Mouse (Mus musculus): ENCODE measurements around the gene Lipa.

Lipa gene

DNA sequence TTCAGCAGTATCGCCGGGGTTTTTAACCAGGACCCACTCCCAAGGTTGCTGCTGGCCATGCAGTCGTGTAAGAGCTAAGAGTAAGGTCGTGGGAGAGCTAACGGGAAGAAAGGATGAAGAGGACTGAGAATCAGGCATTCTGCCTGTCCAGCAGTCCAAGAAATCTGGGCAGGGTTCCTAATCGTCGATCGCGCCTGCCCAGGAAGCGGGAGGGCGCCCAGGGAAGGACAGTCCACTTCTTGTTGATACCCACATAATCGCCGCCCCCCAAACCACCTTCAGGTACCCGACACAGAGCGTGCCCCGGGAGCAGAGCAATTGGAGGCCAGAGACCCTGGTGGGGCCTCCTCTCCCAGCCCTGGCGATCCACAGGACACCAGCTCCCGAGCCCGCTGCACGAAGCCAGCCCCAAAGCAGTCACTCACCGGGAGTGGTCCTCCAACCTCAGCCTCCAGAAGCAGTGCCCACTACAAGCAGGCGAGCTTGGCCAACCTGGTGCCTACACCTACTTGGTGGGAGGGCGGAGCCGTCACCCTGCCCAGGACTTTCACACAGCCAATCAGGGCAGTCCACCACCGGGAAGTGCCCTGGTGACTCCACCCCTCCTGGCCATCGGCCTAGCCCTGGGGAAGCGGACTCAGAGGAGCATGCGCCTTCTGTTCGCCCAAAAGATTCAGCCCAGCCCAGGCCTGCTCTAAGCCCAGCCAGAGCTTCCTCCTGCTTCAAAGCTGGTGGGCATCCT, at the start of gene Lipa:
Lipa (minus strand) TSS at position 534 of the 742 bp plus-strand sequence.
- in situ Hi-C loops (cut with MseI, MboI) = no loop called here

- in situ Hi-C loops (cut with MseI, MboI) = no loop called here
Measured at GRCm38 (mm10) chr19:34573650-34574049, 46.4 kb upstream of the Lipa start.

GRCm38 (mm10) chr19:34571080-34571479, 43.8 kb upstream of the Lipa start:
- in situ Hi-C loops (cut with MseI, MboI) = no loop called here

- in situ Hi-C loops (cut with MseI, MboI) = no loop called here
Measured at GRCm38 (mm10) chr19:34569896-34570476, 42.7 kb upstream of the Lipa start.

DNA sequence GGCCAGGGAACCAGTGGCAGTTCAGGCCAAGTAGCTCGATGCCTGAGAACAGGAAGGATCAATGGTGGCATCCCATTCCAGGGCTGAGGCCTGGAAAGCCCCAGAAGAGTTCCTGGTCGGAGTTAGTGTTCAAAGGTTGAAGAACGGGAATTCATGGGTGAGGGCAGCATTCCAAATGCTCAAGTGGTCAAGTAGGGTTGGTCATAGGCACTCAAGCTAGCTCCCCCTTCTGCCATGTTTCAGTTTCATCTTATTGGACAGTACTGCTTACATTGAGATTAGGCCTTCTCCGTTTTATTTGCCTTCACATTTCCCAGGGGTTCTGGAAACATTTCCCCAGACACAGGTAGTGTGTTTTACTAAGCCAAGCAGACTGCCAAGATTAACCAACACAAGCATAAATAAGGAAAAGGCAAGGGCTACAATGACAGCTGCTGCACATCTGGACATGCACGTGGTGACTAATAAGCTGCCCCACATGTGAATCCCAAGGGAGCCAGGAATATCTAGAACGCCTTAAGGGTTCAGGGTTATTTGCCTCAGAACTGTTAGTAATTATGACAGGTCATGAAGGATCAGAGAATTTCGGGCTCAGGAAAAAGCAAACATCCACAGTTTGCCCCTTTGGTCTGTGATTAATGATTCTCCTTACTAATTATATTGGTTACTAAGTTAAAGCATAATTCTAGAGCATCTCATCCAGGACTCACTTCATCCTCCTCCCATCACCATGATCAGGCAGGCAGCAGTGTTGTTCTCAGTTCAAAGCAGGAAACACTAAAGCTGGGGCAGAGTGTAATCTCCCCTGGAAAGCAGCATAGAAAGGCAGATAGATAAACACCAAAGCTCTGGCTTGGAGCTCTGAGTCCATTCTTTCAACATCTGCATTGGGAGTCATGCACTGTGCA, 42.0 kb upstream of the Lipa start:
- in situ Hi-C loops (cut with MseI, MboI) = no loop called here

DNA sequence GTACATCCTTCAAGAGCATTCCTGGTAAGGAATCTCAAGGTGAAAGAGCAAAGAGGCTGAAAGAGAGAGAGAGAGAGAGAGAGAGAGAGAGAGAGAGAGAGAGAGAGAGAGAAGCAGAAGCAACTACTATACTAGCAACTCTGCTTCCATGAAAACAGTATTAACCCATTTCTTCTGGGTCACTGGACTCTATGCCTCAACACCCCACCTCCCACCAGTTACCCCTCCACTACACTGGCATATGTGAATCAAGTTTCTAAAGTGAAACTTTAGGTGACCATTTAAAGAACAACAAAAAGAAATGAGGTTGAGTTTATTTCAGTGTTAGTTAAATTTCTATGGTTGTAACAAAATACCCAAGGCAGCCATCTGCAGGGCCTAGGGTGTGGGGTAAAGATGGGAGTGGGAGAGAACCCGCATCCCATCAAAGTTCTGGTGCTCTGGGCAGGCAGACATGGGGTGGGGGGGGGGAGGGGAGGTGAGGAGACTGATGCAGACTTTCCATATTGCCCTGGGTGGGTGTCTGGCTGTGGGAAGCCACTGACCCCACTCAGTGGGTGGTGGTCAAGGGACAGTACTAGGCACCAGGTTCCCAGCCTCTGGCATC, 39.0 kb upstream of the Lipa start:
- in situ Hi-C loops (cut with MseI, MboI) = no loop called here

- in situ Hi-C loops (cut with MseI, MboI) = no loop called here
Measured at GRCm38 (mm10) chr19:34562556-34562955, 35.3 kb upstream of the Lipa start.

DNA sequence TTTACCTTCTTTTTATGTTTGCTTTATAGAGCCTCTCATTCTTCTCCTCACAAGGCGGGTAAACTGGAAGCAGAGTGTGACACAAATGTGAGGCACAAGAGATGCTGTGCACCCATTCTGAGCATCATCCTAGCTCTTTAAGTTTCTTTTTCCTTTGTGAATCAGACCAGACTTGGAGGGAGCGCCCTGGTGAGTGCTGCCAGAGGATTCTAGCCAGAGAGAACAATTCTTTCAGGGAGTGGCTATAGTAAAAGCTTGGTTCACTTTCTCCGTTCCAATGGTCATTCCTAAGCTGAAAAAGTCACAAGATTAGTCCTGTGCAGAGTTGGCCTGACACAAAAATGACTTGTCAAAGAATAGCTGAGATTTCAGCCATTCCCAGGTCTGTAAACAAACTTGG, 29.3 kb upstream of the Lipa start:
- in situ Hi-C loops (cut with MseI, MboI) = no loop called here

DNA sequence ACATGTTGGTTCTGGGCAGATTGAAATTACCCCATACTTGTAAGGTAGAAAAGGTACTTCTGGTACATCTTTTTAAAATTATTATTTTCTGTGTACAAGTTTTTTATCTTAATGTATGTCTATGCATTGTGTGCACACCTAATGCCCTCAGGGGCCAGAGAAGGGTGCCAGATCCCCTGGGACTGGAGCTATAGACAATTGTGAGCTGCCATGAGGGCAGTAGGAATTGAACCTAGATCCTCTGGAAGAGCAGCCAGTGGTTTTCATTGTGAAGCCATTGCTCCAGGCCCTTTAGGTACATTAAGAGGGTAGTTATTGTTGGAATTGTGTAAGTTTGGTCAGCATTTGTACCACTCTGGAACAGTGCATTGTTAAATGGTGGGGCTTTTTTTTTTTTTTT, 26.8 kb upstream of the Lipa start:
- in situ Hi-C loops (cut with MseI, MboI) = no loop called here

DNA sequence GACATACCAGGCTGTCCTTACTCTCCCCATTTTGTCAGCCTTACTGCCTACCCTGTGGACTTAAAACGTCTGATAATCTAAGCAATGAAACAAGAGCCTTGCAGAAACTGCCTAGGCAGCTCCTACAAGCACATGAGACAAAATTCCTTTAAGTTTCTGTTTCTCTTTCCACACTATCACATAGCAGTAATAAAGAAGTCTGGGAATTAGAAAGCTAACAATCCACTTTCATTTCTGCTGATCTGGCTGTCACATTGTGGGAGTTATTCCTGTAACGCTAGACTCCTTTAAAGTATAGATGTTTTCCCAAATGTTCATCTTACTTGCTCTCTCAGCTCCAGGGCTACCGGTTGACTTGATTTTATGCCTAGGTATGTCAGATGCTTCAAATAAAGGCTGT, 26.2 kb upstream of the Lipa start:
- in situ Hi-C loops (cut with MseI, MboI) = no loop called here

DNA sequence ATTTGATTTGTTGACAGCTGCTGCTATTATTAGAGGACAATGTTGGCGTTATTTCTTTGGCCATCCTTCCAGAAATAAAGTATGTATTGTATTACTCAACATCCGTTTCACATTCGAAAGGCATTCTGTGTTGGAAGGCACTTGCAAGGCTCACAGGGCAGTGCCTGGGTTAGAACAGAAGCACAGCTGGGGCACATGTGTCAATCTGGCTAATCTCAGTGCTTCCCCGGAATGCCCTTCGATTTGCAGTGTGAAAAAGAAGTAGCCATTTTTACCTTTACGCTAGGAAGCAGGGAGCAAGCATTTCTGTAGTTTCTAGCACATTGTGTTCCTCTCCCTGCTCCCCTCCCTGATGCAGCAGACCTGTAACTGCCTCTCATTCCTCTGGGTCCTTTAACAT, 25.7 kb upstream of the Lipa start:
- in situ Hi-C loops (cut with MseI, MboI) = no loop called here

GRCm38 (mm10) chr19:34551981-34552380, 24.7 kb upstream of the Lipa start:
- in situ Hi-C loops (cut with MseI, MboI) = no loop called here

DNA sequence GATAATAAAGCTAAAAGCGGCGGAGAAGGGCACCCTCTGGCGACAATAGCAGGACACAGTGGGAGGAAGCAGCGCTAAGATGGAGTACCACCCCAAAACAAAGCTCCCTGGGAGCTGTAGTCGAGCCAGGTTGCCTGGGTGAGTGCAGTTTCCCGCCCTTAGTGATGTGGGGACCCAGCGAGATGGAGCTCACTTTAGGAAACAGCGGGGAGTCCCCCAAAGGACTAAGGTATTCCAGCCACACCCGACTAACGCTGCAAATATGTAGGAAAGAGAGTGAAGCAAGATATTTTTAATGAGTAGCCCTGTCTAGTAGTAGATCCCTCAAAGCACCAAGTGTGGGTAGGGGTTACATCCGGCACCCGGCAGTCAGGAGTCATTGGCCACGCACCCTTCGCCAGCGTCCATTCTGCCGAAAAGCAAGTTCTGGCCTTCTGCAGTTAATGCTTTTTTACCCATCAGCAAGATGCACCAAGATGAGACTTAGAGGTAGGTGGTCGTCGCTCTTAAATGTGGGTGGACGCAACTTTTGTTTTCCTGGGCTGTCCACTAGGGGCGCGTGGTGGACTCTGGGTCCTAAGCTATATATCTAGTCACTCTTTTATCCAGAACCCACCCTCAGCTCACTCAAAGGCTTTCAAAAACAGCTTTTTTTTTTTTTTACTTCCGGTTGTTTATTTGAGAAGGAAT, 23.4 kb upstream of the Lipa start, which contains the start of gene Ifit2:
Ifit2 (plus strand) TSS at position 161 of the 690 bp plus-strand sequence.
- in situ Hi-C loops (cut with MseI, MboI) = no loop called here

DNA sequence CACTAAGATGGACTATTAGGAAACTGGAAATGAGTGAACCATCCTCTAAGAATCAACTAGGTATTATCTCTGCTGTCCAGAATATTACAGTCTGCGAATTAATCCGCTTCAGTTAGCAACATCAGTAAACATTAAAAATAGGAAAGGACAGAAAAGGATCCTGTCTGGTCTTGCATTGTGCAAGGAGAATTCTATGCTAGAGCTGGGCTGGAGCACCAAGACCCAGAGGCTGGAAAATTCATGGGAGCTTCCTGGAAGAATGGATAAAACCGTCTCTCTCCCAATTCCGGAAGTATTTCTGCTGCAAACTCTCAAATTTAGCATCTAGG, 22.9 kb upstream of the Lipa start:
- in situ Hi-C loops (cut with MseI, MboI) = no loop called here

DNA sequence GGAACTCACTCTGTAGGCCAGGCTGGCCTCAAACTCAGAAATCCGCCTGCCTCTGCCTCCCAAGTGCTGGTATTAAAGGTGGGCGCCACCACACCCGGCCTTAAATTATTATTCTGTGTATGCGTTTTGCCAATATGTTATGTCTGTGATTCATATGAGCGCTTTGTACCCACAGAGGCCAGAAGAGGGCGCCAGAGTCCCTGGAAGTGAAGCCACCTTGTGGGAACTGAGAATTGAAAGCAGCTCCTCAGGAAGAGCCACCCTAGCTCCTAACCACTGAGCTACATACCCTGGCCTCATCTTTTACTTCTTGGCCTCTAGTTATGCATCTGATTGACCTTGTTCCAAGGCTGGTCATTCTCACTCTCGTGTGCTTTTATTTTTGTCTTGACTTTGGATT, 20.7 kb upstream of the Lipa start:
- in situ Hi-C loops (cut with MseI, MboI) = loop anchor here (5.0 kb wide), 1 partner anchor 89 kb away; no protein-coding TSS in a partner anchor

DNA sequence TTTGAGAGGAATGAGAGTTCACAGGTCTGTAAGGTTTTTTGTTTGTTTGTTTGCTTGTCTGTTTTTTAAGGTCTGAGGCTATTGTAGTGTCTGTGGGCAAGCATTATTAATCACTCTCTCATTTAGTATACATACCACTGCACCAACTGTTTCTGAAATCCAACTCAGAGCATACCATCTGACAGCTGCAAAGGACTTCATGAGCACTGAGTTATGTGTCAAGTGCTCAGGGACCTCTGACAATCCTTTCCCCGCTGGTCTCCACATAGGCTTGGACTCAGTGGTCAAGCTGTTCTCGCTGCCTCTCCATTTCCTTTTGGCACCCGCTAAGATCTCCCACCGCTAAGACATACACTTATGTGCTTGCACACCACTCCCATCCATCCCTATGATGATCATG, 18.9 kb upstream of the Lipa start:
- in situ Hi-C loops (cut with MseI, MboI) = loop anchor here (5.0 kb wide), 1 partner anchor 91 kb away; no protein-coding TSS in a partner anchor

GRCm38 (mm10) chr19:34539422-34539821, 12.1 kb upstream of the Lipa start:
- in situ Hi-C loops (cut with MseI, MboI) = no loop called here

- in situ Hi-C loops (cut with MseI, MboI) = no loop called here
Measured at GRCm38 (mm10) chr19:34532061-34532751, 4.9 kb upstream of the Lipa start.

GRCm38 (mm10) chr19:34526321-34526923, 852 bp downstream of the Lipa start:
- in situ Hi-C loops (cut with MseI, MboI) = no loop called here

- in situ Hi-C loops (cut with MseI, MboI) = no loop called here
Measured at GRCm38 (mm10) chr19:34524646-34525045, 2.6 kb downstream of the Lipa start.

All from mouse trophoblast stem cell (cell line).